Mouse (Mus musculus): Measurements from ENCODE around the gene Jdp2.

- no peak for TF ChIP-seq POLR2A (IDR thresholded peaks at IDR 0.05; ENCODE audit: extremely low read depth, insufficient read depth, low read length)
- TF ChIP-seq CTCF (IDR thresholded peaks at IDR 0.05; ENCODE audit: low read depth, low read length): no peak
Observed at GRCm38 (mm10) chr12:85640852-85641563, 42.2 kb downstream of the Jdp2 start.

Data from liver, adult 2 months (tissue).